17 mouse cellular contexts compared by ENCODE assay signal in genomic region chr9:57402318-57403251, GRCm38 (mm10). TPM values are rescaled to one million over a fixed set of nuclear protein-coding genes. Genes with fewer than 3 reads are reported as not detected.
A peak's percentile ranks its signal among the peaks of the same experiment; 100 is the strongest.
DNase-seq lines count a peak whose midpoint lies in the region; ATAC-seq and TF ChIP-seq lines count a peak whose summit lies in the region.
"Had no signal": no experiment of that assay in that cellular context is flagged by ENCODE, and none has a peak within 500 bp of the region (broad histone marks: within the 10 kb centered on the region; RNA-seq: fewer than 3 reads in every experiment).

No protein-coding gene starts in this region.

- H3K9ac ChIP-seq in heart, embryonic 12.5 days = no peak overlapping the region
- no peak overlapping the region for H3K9ac ChIP-seq in intestine, embryonic 15.5 days
- H3K9ac ChIP-seq in stomach, postnatal 0 days (ENCODE audit: low read length) = no peak overlapping the region
- H3K9ac ChIP-seq: forebrain, embryonic 15.5 days; hindbrain, embryonic 12.5 days; neural tube, embryonic 13.5 days had no signal

- WGBS in heart, embryonic 12.5 days = 64% methylated on average over 15 of the region's 15 CpGs
- WGBS in intestine, embryonic 15.5 days = 75% methylated on average over 15 of the region's 15 CpGs
- WGBS in stomach, postnatal 0 days = 70% methylated on average over 15 of the region's 15 CpGs

- peaks cover 13% of the 10 kb centered on the region for H3K4me1 ChIP-seq in heart, embryonic 12.5 days (replicated peaks)
- H3K4me1 ChIP-seq in intestine, embryonic 15.5 days (replicated peaks) = no peaks in the 10 kb centered on the region
- H3K4me1 ChIP-seq in stomach, postnatal 0 days (replicated peaks; ENCODE audit: control insufficient read depth, insufficient read depth) = no peaks in the 10 kb centered on the region
- H3K4me1 ChIP-seq: forebrain, embryonic 15.5 days; hindbrain, embryonic 12.5 days; neural tube, embryonic 13.5 days had no signal

- H3K36me3 ChIP-seq in heart, embryonic 12.5 days = no peaks in the 10 kb centered on the region
- H3K36me3 ChIP-seq in intestine, embryonic 15.5 days = no peaks in the 10 kb centered on the region
- no peaks in the 10 kb centered on the region for H3K36me3 ChIP-seq in stomach, postnatal 0 days (ENCODE audit: control insufficient read depth, insufficient read depth, low read length)
- H3K36me3 ChIP-seq: forebrain, embryonic 15.5 days; hindbrain, embryonic 12.5 days; neural tube, embryonic 13.5 days had no signal

- H3K9me3 ChIP-seq in heart, embryonic 12.5 days (replicated peaks) = 0 out of 2 replicates have a peak, but pooled peaks cover 10% of the 10 kb centered on the region
- no peaks in the 10 kb centered on the region; the same call in 1 of the 2 replicates for H3K9me3 ChIP-seq in intestine, embryonic 15.5 days
- no peaks in the 10 kb centered on the region for H3K9me3 ChIP-seq in stomach, postnatal 0 days (ENCODE audit: control insufficient read depth, low read length)

- no peaks in the 10 kb centered on the region for H3K27me3 ChIP-seq in heart, embryonic 12.5 days (replicated peaks)
- no peaks in the 10 kb centered on the region for H3K27me3 ChIP-seq in intestine, embryonic 15.5 days (replicated peaks)
- H3K27me3 ChIP-seq in stomach, postnatal 0 days (ENCODE audit: control insufficient read depth, insufficient read depth, low read length) = no peaks in the 10 kb centered on the region
- H3K27me3 ChIP-seq: forebrain, embryonic 15.5 days; hindbrain, embryonic 12.5 days; neural tube, embryonic 13.5 days had no signal

- no peak for TF ChIP-seq CTCF in stomach, postnatal 0 days (IDR thresholded peaks at IDR 0.05; ENCODE audit: low read depth)

- H3K4me2 ChIP-seq in heart, embryonic 12.5 days = no peak overlapping the region
- H3K4me2 ChIP-seq in intestine, embryonic 15.5 days (replicated peaks) = no peak overlapping the region
- no peak overlapping the region for H3K4me2 ChIP-seq in stomach, postnatal 0 days (replicated peaks; ENCODE audit: low read depth)
- H3K4me2 ChIP-seq: forebrain, embryonic 15.5 days; hindbrain, embryonic 12.5 days; neural tube, embryonic 13.5 days had no signal

- no peak for ATAC-seq in heart, embryonic 12.5 days (ENCODE audit: insufficient number of reproducible peaks, low FRiP score)
- ATAC-seq in intestine, embryonic 15.5 days = peak; percentile 90
- peak; percentile 84 for ATAC-seq in stomach, postnatal 0 days (ENCODE audit: low FRiP score, low TSS enrichment)
- ATAC-seq: forebrain, embryonic 15.5 days had no signal

- no peak overlapping the region for H3K4me3 ChIP-seq in heart, embryonic 12.5 days
- no peak overlapping the region for H3K4me3 ChIP-seq in intestine, embryonic 15.5 days (replicated peaks)
- no peak overlapping the region for H3K4me3 ChIP-seq in stomach, postnatal 0 days (ENCODE audit: low read depth, low read length)
- H3K4me3 ChIP-seq: forebrain, embryonic 15.5 days; gastrocnemius, adult 2 months; heart, adult 2 months; hindbrain, embryonic 12.5 days; neural tube, embryonic 13.5 days had no signal

- DNase-seq in heart, adult 11 months = peak; percentile 75
- DNase-seq in testis, postnatal 10 days (ENCODE audit: low spot score) = peak; percentile 44
- DNase-seq in testis, postnatal 14 days (ENCODE audit: low spot score) = no peak
- peak; percentile 81 for DNase-seq in stomach, postnatal 0 days (ENCODE audit: low spot score)
- no peak for DNase-seq in embryo, embryonic 9.5 days (ENCODE audit: extremely low spot score)
- DNase-seq in embryo, embryonic 10 days (ENCODE audit: low spot score) = no peak
- DNase-seq: adrenal gland, adult 2 months; cerebellum, adult 18-20 months; embryo, embryonic 11 days; gastrocnemius, adult 2 months had no signal

- no peak for TF ChIP-seq EP300 in stomach, postnatal 0 days (optimal IDR thresholded peaks at IDR 0.05)

- H3K27ac ChIP-seq in heart, embryonic 12.5 days (ENCODE audit: poor library complexity, severe bottlenecking) = no peak overlapping the region
- H3K27ac ChIP-seq in intestine, embryonic 15.5 days = no peak overlapping the region
- 0 out of 2 replicates have a peak overlapping the region, but pooled peaks have one; percentile 8 for H3K27ac ChIP-seq in stomach, postnatal 0 days (replicated peaks)
- H3K27ac ChIP-seq: forebrain, embryonic 15.5 days; gastrocnemius, adult 2 months; heart, adult 2 months; hindbrain, embryonic 12.5 days; kidney, postnatal 0 days; neural tube, embryonic 13.5 days had no signal

RNA-seq across cellular contexts. Expression of gene Ppcdc, which starts 37.3 kb away (rescaled TPM):
- polyA plus RNA-seq in heart, embryonic 12.5 days (2016; fragmentation: Nextera tagmentation; extraction: Ambion mirVana) = 19.4 and 20.2 TPM in 2 replicates
- 25.0 and 30.1 TPM in 2 replicates for polyA plus RNA-seq in intestine, embryonic 15.5 days (2015; fragmentation: Nextera tagmentation; extraction: Ambion mirVana)
- 14.2 and 16.2 TPM in 2 replicates for polyA plus RNA-seq in stomach, postnatal 0 days (2015; fragmentation: Nextera tagmentation; extraction: Ambion mirVana)

Comparison
In these comparisons a context has a peak if more than half of its experiments do, and no peak if none do; other contexts are left out.
1. DNase-seq: peak in heart, adult 11 months (single experiment), testis, postnatal 10 days (single experiment) and stomach, postnatal 0 days (single experiment); none in testis, postnatal 14 days (single experiment), embryo, embryonic 9.5 days (single experiment) and embryo, embryonic 10 days (single experiment).